8 mouse cellular contexts compared by ENCODE assay signal in genomic region chr5:57714621-57715523, GRCm38 (mm10). TPM values are rescaled to one million over a fixed set of nuclear protein-coding genes. Genes with fewer than 3 reads are reported as not detected.
DNase-seq lines count a peak whose midpoint lies in the region; ATAC-seq and TF ChIP-seq lines count a peak whose summit lies in the region.

No protein-coding gene starts in this region.

- peak; percentile 29; the same call in 1 of the 2 replicates for TF ChIP-seq POLR2A in heart, adult 2 months (IDR thresholded peaks at IDR 0.05; ENCODE audit: insufficient read depth, low read depth, low read length)
- peak; percentile 29 for TF ChIP-seq POLR2A in myocyte (IDR thresholded peaks at IDR 0.05; ENCODE audit: insufficient read length, low read depth)
- TF ChIP-seq POLR2A in testis, adult 2 months (IDR thresholded peaks at IDR 0.05; ENCODE audit: control insufficient read depth, low read depth, low read length) = no peak

- no peaks in the 10 kb centered on the region for H3K36me3 ChIP-seq in embryonic facial prominence, embryonic 11.5 days (replicated peaks; ENCODE audit: control insufficient read depth, insufficient read depth, low read depth, low read length)
- no peaks in the 10 kb centered on the region for H3K36me3 ChIP-seq in heart, adult 2 months (ENCODE audit: control insufficient read depth, insufficient read depth, low read length)
- H3K36me3 ChIP-seq in kidney, embryonic 14.5 days (ENCODE audit: control insufficient read depth, insufficient read depth, low read length) = no peaks in the 10 kb centered on the region
- no peaks in the 10 kb centered on the region for H3K36me3 ChIP-seq in limb, embryonic 15.5 days
- no peaks in the 10 kb centered on the region for H3K36me3 ChIP-seq in myocyte (ENCODE audit: control insufficient read depth, insufficient read depth)
- no peaks in the 10 kb centered on the region for H3K36me3 ChIP-seq in testis, adult 2 months (ENCODE audit: control insufficient read depth, insufficient read depth, low read length)

- TF ChIP-seq CTCF in heart, adult 2 months (IDR thresholded peaks at IDR 0.05) = peak; percentile 53
- no peak for TF ChIP-seq CTCF in testis, adult 2 months (IDR thresholded peaks at IDR 0.05; ENCODE audit: control insufficient read depth, insufficient read depth, insufficient replicate concordance, low read depth, low read length)

- peak overlapping the region; percentile 88 for H3K4me2 ChIP-seq in embryonic facial prominence, embryonic 11.5 days (ENCODE audit: low read depth, low read length)
- H3K4me2 ChIP-seq in kidney, embryonic 14.5 days (replicated peaks; ENCODE audit: low read depth, low read length) = peak overlapping the region; percentile 92
- peak overlapping the region; percentile 94 for H3K4me2 ChIP-seq in limb, embryonic 15.5 days
- H3K4me2 ChIP-seq in myocyte (ENCODE audit: low read depth) = peak overlapping the region; percentile 98

- peak; percentile 75 for ATAC-seq in embryonic facial prominence, embryonic 11.5 days (replicated peaks; ENCODE audit: insufficient number of reproducible peaks, low FRiP score, low TSS enrichment, low read depth)
- ATAC-seq in kidney, embryonic 14.5 days (ENCODE audit: low FRiP score, low TSS enrichment) = peak; percentile 46
- ATAC-seq in limb, embryonic 15.5 days (ENCODE audit: insufficient number of reproducible peaks, low FRiP score, low TSS enrichment, low read depth) = peak; percentile 45; the same call in 1 of the 2 replicates

- peak overlapping the region; percentile 64 for H3K9ac ChIP-seq in embryonic facial prominence, embryonic 11.5 days (replicated peaks; ENCODE audit: low read length)
- H3K9ac ChIP-seq in heart, adult 2 months (ENCODE audit: low read depth, low read length) = peak overlapping the region; percentile 48
- H3K9ac ChIP-seq in kidney, embryonic 14.5 days (ENCODE audit: low read depth, low read length) = peak overlapping the region; percentile 62
- H3K9ac ChIP-seq in limb, embryonic 15.5 days = peak overlapping the region; percentile 46

- peak; percentile 6 to 41 for DNase-seq in adrenal gland, adult (ENCODE audit: inconsistent age in 2 of 2, low spot score in 1 of 2)
- no peak for DNase-seq in adrenal gland, adult 8-10 months
- peak; percentile 75 for DNase-seq in embryonic facial prominence, embryonic 11.5 days (ENCODE audit: low spot score)
- peak; percentile 58 to 63 for DNase-seq in heart, adult 2 months

- H3K27ac ChIP-seq in embryonic facial prominence, embryonic 11.5 days (replicated peaks; ENCODE audit: low read depth, low read length) = peak overlapping the region; percentile 78
- H3K27ac ChIP-seq in heart, adult 2 months = peak overlapping the region; percentile 88
- H3K27ac ChIP-seq in kidney, embryonic 14.5 days (ENCODE audit: low read depth, low read length) = peak overlapping the region; percentile 59; the same call in 1 of the 2 replicates
- peak overlapping the region; percentile 93 for H3K27ac ChIP-seq in limb, embryonic 15.5 days
- H3K27ac ChIP-seq in testis, adult 2 months (ENCODE audit: control insufficient read depth, insufficient read depth, low read depth, low read length) = no peak overlapping the region

- no peaks in the 10 kb centered on the region for H3K4me1 ChIP-seq in embryonic facial prominence, embryonic 11.5 days (ENCODE audit: control insufficient read depth, insufficient read depth, low read length)
- H3K4me1 ChIP-seq in heart, adult 2 months (ENCODE audit: control insufficient read depth, insufficient read depth, low read length) = no peaks in the 10 kb centered on the region
- 0 out of 2 replicates have a peak, but pooled peaks cover 5% of the 10 kb centered on the region for H3K4me1 ChIP-seq in kidney, embryonic 14.5 days (ENCODE audit: control insufficient read depth, insufficient read depth, low read length)
- H3K4me1 ChIP-seq in limb, embryonic 15.5 days = peaks cover 14% of the 10 kb centered on the region
- H3K4me1 ChIP-seq in testis, adult 2 months (ENCODE audit: control insufficient read depth, insufficient read depth, low read length) = peaks cover 38% of the 10 kb centered on the region

- TF ChIP-seq EP300 in heart, adult 2 months (IDR thresholded peaks at IDR 0.05; ENCODE audit: insufficient read depth, low read depth, low read length) = 0 out of 2 replicates have a peak, but pooled peaks have one; percentile 41

- intact Hi-C loops in heart, adult 2 months (cut with DNase I) = loop anchor here (5.0 to 10.0 kb wide), 3 partner anchors 42 to 1022 kb away; no protein-coding TSS in a partner anchor

- H3K79me2 ChIP-seq in heart, adult 2 months (replicated peaks; ENCODE audit: control insufficient read depth, insufficient read depth, low read length) = 0 out of 2 replicates have a peak, but pooled peaks cover 2% of the 10 kb centered on the region
- H3K79me2 ChIP-seq in myocyte (ENCODE audit: control insufficient read depth, insufficient read depth) = peaks cover 2% of the 10 kb centered on the region

- no peaks in the 10 kb centered on the region for H3K27me3 ChIP-seq in embryonic facial prominence, embryonic 11.5 days (ENCODE audit: control insufficient read depth, insufficient read depth, low read length)
- peaks cover 2% of the 10 kb centered on the region; the same call in 1 of the 2 replicates for H3K27me3 ChIP-seq in heart, adult 2 months (ENCODE audit: control insufficient read depth, insufficient read depth, low read length)
- no peaks in the 10 kb centered on the region for H3K27me3 ChIP-seq in kidney, embryonic 14.5 days (ENCODE audit: control insufficient read depth, insufficient read depth, low read length)
- H3K27me3 ChIP-seq in limb, embryonic 15.5 days = no peaks in the 10 kb centered on the region
- H3K27me3 ChIP-seq in myocyte (ENCODE audit: control insufficient read depth, insufficient read depth, insufficient read length) = no peaks in the 10 kb centered on the region
- peaks cover 20% of the 10 kb centered on the region for H3K27me3 ChIP-seq in testis, adult 2 months (ENCODE audit: control insufficient read depth, insufficient read depth, low read length)

- no peaks in the 10 kb centered on the region for H3K9me3 ChIP-seq in embryonic facial prominence, embryonic 11.5 days (replicated peaks; ENCODE audit: control insufficient read depth, low read length)
- no peaks in the 10 kb centered on the region for H3K9me3 ChIP-seq in kidney, embryonic 14.5 days (ENCODE audit: control insufficient read depth, low read length)
- no peaks in the 10 kb centered on the region for H3K9me3 ChIP-seq in limb, embryonic 15.5 days

- peak overlapping the region; percentile 45 for H3ac ChIP-seq in myocyte (ENCODE audit: control insufficient read depth, insufficient read length)

- peak overlapping the region; percentile 63 for H3K4me3 ChIP-seq in embryonic facial prominence, embryonic 11.5 days (ENCODE audit: low read depth, low read length)
- H3K4me3 ChIP-seq in heart, adult 2 months = peak overlapping the region; percentile 64
- peak overlapping the region; percentile 51 for H3K4me3 ChIP-seq in kidney, embryonic 14.5 days (ENCODE audit: low read length)
- peak overlapping the region; percentile 66 for H3K4me3 ChIP-seq in limb, embryonic 15.5 days
- H3K4me3 ChIP-seq in myocyte = peak overlapping the region; percentile 83
- H3K4me3 ChIP-seq in testis, adult 2 months (ENCODE audit: control insufficient read depth, low read depth, low read length) = peak overlapping the region; percentile 69

- WGBS in embryonic facial prominence, embryonic 11.5 days = under 1% methylated on average over 41 of the region's 45 CpGs
- under 1% methylated on average over 45 of the region's 45 CpGs for WGBS in heart, adult 2 months
- under 1% methylated on average over 41 of the region's 45 CpGs for WGBS in kidney, embryonic 14.5 days
- under 1% methylated on average over 45 of the region's 45 CpGs for WGBS in limb, embryonic 15.5 days

TF ChIP-seq in myocyte, 11 proteins besides CTCF, POLR2A, EP300 and RAD21:
- TF ChIP-seq MAX (IDR thresholded peaks at IDR 0.05; ENCODE audit: low read depth) (no peak), POLR2AphosphoS2 (IDR thresholded peaks at IDR 0.05; ENCODE audit: insufficient read length, low read depth) (peak; percentile 29)

RNA-seq across cellular contexts. Expression of gene Pcdh7, which starts 2.9 kb away (rescaled TPM):
- total RNA-seq in adrenal gland, adult 8-10 months (2022) = 1 to 10 TPM; 1.6 to 3.4 (median 2.0) TPM
- polyA plus RNA-seq in embryonic facial prominence, embryonic 11.5 days (2014; fragmentation: Nextera tagmentation; extraction: Ambion mirVana) = 7.4 and 8.0 TPM in 2 replicates
- total RNA-seq in heart, adult 2 months (2021) = 100 to 1,000 TPM in 1 of 2 experiments, 10 to 100 TPM in 1; 82.7 to 107 TPM
- polyA plus RNA-seq in heart, adult 2 months (2012; rRNA removed) = 44.0 and 72.3 TPM in 2 replicates
- 6.5 and 7.6 TPM in 2 replicates for polyA plus RNA-seq in kidney, embryonic 14.5 days (2014; fragmentation: Nextera tagmentation; extraction: Ambion mirVana)
- polyA plus RNA-seq in limb, embryonic 15.5 days (2015; fragmentation: Nextera tagmentation; extraction: Ambion mirVana) = 7.0 and 8.9 TPM in 2 replicates
- polyA plus RNA-seq in myocyte (2012; fragmentation: generic; extraction: Trizol) = 16.0 TPM
- polyA plus RNA-seq in testis, adult 2 months (2012; rRNA removed) = 0.58 and 1.3 TPM in 2 replicates
